Mouse (Mus musculus) embryonic facial prominence, embryonic 13.5 days (tissue): ENCODE results near the gene Zfp592. TPM values are rescaled to one million over a fixed set of nuclear protein-coding genes. Genes with fewer than 3 reads are reported as not detected.

Source experiments
- polyA plus RNA-seq: library from polyadenylated mRNA; unstranded; fragments of >200 nt; fragmentation: Nextera tagmentation; extraction: Ambion mirVana; gene quantifications from 2 replicates; pipeline ENCODE4 v1.2.1, GENCODE M21; 2015

The Zfp592 gene
- polyA plus RNA-seq, 1 experiment from 2014 or later: 12.3 TPM

Other genes starting within 250 kb of the Zfp592 start
- gene Iqgap1, start 167.7 kb upstream of the Zfp592 start, polyA plus RNA-seq: 56.0 and 61.2 TPM in 2 replicates
- 3.3 and 3.9 TPM in 2 replicates for gene Zscan2, start 132.8 kb upstream of the Zfp592 start, polyA plus RNA-seq
- 31.5 and 33.0 TPM in 2 replicates for gene Wdr73, start 92.4 kb upstream of the Zfp592 start, polyA plus RNA-seq
- 5.6 and 5.8 TPM in 2 replicates for gene Nmb, start 88.6 kb upstream of the Zfp592 start, polyA plus RNA-seq
- gene Sec11a, start 45.9 kb upstream of the Zfp592 start, polyA plus RNA-seq: 212 and 227 TPM in 2 replicates
- 0.34 and 0.44 TPM in 2 replicates for gene Alpk3, start 63.9 kb downstream of the Zfp592 start, polyA plus RNA-seq
- gene Slc28a1, start 121.1 kb downstream of the Zfp592 start, polyA plus RNA-seq: not detected in 2 replicates
- gene Pde8a, start 219.9 kb downstream of the Zfp592 start, polyA plus RNA-seq: 4.7 and 5.3 TPM in 2 replicates